Mouse (Mus musculus): ENCODE measurements around the gene Npsr1.

Gene Npsr1

GRCm38 (mm10) chr9:24097696-24098095, at the start of gene Npsr1:
Gene Npsr1, plus strand, starts transcription at chr9:24097996.
- CTCF ChIA-PET = no interaction called here

DNA sequence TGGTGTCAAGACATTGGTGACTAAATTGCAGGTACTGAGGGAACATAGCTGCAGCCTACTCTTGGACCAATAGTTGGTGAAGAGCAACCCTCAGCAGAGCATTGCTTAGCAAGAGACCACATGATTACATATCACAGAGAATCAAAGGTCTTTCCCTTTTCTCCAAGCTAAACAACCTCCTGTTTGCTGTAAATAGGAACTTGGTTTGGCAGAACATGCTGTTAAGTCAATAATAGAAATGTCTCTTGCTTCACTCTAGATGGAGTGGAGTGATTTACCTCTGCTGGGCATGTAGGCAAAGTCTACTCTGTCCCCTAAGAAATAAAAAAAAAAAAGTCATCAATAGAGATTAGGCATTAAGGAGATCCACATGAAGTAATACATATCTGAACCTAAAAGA, 46.3 kb upstream of the Npsr1 start:
- CTCF ChIA-PET = no interaction called here

DNA sequence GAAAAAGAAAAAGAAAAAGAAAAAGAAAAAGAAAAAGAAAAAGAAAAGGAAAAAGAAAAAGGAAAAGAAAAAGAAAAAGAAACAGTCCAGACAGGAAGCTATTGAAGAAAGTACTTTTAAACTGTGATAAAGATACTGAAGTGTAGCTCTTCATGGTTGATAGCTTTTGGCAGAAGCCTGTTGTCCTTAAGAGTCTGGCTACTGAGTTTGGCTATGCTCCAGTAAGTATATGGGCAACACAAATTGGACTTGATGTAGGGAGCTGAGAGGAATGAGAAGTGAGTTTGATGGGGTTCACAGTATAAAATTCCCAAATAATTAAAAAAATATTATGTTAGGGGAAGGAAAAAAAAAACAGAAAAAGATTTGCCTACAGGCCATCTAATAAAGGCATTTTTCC, 34.5 kb upstream of the Npsr1 start:
- CTCF ChIA-PET = no interaction called here

DNA sequence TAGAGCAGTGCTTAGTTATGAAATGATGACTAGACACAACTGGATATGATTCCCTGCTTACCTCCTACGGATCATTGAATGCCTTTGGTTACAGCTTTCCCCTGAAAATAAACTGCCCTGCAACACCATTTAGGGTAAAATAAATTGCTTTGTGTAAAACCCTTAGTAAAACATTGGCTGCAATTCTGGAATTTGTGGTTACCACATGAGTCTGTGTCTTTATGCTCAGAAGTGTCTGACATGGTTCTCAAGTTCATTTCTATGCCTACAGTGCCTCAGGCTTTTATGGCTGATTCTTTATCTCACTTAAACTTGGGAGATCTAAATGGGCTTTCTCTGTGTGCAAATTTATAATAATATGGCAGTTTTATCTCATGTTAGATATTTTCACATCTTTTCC, 26.1 kb upstream of the Npsr1 start:
- CTCF ChIA-PET = no interaction called here

DNA sequence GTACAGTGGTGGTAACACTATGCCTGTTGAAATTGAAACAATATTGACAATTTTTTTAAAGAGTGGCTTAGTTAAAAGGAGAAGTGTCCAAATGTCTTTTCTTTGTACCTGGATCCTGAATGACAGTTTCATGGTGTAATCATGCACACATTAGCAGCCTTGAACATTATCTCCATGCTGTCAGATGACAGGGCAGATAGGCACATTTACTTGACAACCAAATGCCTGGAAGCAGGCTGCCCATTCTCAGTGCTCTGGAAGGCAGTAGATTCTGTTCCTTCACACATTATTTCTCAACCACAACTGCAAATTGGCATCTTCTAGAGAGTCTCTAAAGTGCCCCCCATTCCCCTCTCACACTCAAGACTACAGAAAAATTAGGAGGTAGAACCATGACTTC, 20.2 kb upstream of the Npsr1 start:
- CTCF ChIA-PET = no interaction called here

DNA sequence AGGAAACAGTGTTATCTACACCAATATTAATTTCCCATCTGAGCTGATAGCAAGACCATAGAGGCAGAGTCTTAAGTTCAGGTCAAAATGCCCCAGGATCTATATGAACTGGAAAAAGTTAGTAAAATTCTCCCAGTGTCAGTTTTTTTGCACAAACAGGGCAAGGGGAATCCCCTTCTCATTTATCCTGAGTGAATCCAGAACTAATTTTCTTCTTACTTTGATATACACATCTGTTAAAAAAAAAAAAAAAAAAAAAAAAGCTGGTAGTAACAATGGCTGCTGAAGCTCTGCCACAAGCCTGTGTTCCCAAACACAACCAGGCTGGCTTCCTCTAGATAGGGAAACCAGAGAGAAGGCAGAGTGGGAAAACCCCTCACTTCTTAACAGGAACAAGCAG, 5.9 kb upstream of the Npsr1 start:
- CTCF ChIA-PET = no interaction called here

GRCm38 (mm10) chr9:24098526-24098925, 730 bp downstream of the Npsr1 start:
- CTCF ChIA-PET = no interaction called here

DNA sequence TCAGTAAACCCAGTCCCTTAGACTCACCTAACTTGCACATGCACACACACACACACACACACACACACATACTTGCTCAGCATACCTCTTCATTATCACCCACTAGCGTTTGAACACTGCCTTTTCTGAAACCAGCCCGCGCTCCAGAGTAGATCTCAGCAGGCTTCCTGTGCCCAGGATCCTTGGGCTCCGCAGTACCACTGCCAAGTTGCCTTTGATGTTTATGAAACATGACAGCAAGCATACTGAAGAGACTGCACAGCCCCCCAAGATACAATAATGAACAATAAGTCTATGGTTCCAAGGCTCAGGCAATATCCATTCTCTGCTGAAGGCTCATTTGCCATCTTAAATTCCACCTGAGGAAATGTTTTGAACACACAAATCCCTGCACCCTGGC, 1.8 kb downstream of the Npsr1 start:
- CTCF ChIA-PET = no interaction called here

- CTCF ChIA-PET = interaction anchor here (1.2 kb wide), 1 partner anchor 397 kb away, joined by 4 read pairs; no protein-coding TSS in a partner anchor
These were observed 21.6 kb downstream of the Npsr1 start for GRCm38 (mm10) chr9:24119423-24119822.

- CTCF ChIA-PET = no interaction called here
These were observed 35.3 kb downstream of the Npsr1 start for GRCm38 (mm10) chr9:24133142-24133541.

DNA sequence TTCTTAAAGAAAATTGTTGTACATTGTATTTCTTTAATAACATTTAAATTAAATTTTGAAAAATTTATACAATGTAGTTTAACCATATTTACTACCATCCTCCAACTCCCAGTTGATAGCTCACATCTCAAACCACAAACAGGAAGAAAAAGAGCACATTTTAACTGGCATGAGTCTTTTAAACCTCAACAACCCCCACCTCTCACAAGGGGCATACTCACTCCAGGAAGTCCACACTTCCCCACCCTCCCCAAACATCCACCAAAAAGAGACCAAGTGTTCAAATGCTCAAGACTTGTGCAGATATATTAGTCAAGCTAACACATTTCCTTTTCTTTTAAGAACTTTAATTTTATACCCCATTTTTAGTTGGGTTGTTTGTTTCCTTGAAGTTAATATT, 38.6 kb downstream of the Npsr1 start:
- CTCF ChIA-PET = no interaction called here

GRCm38 (mm10) chr9:24144341-24144740, 46.5 kb downstream of the Npsr1 start:
- CTCF ChIA-PET = no interaction called here

- CTCF ChIA-PET = no interaction called here
These were observed 59.4 kb downstream of the Npsr1 start for GRCm38 (mm10) chr9:24157208-24157607.

GRCm38 (mm10) chr9:24160409-24160808, 62.6 kb downstream of the Npsr1 start:
- CTCF ChIA-PET = no interaction called here

DNA sequence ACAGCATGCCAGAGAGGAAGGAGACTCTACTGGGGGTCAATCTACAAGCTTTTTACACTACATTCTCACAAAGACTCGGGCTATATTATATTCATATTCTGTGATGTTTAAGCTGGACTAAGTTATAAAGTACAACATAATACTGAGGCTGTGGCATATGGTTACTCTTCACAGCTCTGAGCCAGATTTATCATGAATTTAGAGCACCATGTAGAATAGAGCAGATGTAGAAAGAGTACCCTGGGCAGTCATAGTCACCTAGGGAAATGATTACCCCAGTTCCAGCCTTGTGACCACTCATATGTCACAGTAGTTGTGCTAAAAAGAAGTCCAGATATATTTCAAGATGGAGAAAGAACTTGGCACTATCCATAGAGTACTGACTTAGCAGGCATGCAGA, 70.7 kb downstream of the Npsr1 start:
- CTCF ChIA-PET = no interaction called here

GRCm38 (mm10) chr9:24170728-24171127, 72.9 kb downstream of the Npsr1 start:
- CTCF ChIA-PET = no interaction called here

GRCm38 (mm10) chr9:24178744-24179143, 80.9 kb downstream of the Npsr1 start:
- CTCF ChIA-PET = no interaction called here

DNA sequence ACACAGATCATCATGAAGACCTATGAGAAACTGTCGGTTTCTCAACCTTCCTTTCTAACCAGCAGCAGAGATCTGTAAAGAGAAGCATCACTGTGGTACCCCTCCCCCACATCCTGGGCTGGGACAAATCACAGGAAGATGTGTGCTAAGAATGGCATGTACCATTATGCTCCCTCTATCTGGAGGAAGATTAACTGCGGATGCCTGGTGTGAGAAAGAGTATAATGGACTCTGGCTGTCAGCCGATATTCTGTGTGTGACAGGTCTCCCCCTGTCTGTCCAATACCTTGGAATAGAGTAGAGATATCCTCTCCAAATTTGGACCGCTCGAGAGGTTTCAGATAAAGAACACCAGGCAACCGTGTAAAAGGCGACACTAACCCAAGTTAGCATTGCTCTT, 83.1 kb downstream of the Npsr1 start:
- CTCF ChIA-PET = no interaction called here

DNA sequence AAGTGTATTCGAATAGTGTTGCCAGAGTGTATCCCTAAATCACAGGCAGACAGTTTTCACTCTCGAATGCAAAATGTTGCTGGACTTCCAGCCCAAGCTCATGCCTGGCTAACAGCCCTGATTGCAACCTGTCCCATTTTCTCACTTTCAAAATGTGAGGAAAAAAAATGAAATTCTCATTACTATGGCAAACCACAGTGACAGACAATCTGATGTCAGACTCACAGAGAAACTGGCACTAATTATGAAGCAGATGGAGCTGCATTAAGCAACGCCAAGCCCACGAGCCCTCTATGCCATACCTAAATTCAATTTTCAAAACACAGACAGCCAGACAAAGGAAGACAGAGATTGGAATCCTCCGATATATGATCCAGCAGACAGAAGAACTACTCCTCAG, 88.5 kb downstream of the Npsr1 start:
- CTCF ChIA-PET = no interaction called here

- CTCF ChIA-PET = no interaction called here
These were observed 91.9 kb downstream of the Npsr1 start for GRCm38 (mm10) chr9:24189511-24190260.

- CTCF ChIA-PET = no interaction called here
These were observed 92.4 kb downstream of the Npsr1 start for GRCm38 (mm10) chr9:24190261-24190588.

GRCm38 (mm10) chr9:24198254-24198653, 100.5 kb downstream of the Npsr1 start:
- CTCF ChIA-PET = no interaction called here

- CTCF ChIA-PET = no interaction called here
These were observed 113.8 kb downstream of the Npsr1 start for GRCm38 (mm10) chr9:24211636-24212035.

GRCm38 (mm10) chr9:24217721-24218120, 119.9 kb downstream of the Npsr1 start:
- CTCF ChIA-PET = no interaction called here

DNA sequence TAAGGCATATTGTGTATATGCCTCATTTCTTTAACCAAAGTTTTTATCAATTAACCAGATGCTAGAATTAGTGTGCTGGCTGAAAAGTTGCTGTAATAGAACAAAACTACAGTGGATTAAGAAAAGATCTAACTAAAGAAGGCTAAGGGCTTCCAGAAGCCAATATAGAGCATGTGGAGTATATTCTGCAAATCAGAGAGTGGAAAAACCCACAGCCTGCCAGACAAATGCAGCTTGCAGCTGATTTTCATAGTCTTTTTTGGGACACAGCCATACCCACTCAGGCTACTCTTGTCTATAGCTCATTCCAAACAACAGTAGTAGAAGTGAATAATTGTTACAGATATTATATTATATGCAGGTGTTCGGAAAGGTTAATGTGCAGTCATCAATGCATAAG, 138.7 kb downstream of the Npsr1 start:
- CTCF ChIA-PET = interaction anchor here (0.6 kb wide), 1 partner anchor 18 kb away, joined by 5 read pairs; no protein-coding TSS in a partner anchor

All from spleen, embryonic (tissue).